Comparison of ENCODE assay signal across 12 mouse cellular contexts in genomic region chr5:24353327-24353726, GRCm38 (mm10). TPM values are rescaled to one million over a fixed set of nuclear protein-coding genes. Genes with fewer than 3 reads are reported as not detected.
A peak's percentile ranks its signal among the peaks of the same experiment; 100 is the strongest.
DNase-seq lines count a peak whose midpoint lies in the region; ATAC-seq and TF ChIP-seq lines count a peak whose summit lies in the region.
"Had no signal": no experiment of that assay in that cellular context is flagged by ENCODE, and none has a peak within 500 bp of the region (broad histone marks: within the 10 kb centered on the region; RNA-seq: fewer than 3 reads in every experiment).

No protein-coding gene starts in this region.

- peak overlapping the region; percentile 99 for H3K27ac ChIP-seq in heart, embryonic 12.5 days (ENCODE audit: poor library complexity, severe bottlenecking)
- H3K27ac ChIP-seq in midbrain, embryonic 11.5 days (ENCODE audit: low read depth, low read length), result peak overlapping the region; percentile 94
- H3K27ac ChIP-seq in midbrain, postnatal 0 days (ENCODE audit: low read depth, low read length), result no peak overlapping the region
- peak overlapping the region; percentile 63; the same call in 1 of the 2 replicates for H3K27ac ChIP-seq in limb, embryonic 13.5 days
- H3K27ac ChIP-seq: liver, embryonic 14.5 days had no signal

- WGBS in heart, embryonic 12.5 days, result 8% methylated on average over 4 of the region's 4 CpGs
- 31% methylated on average over 4 of the region's 4 CpGs for WGBS in midbrain, embryonic 11.5 days
- WGBS in midbrain, postnatal 0 days, result 41% methylated on average over 4 of the region's 4 CpGs
- 31% methylated on average over 4 of the region's 4 CpGs for WGBS in limb, embryonic 13.5 days

- no peaks in the 10 kb centered on the region for H3K9me3 ChIP-seq in heart, embryonic 12.5 days (replicated peaks)
- no peaks in the 10 kb centered on the region for H3K9me3 ChIP-seq in midbrain, embryonic 11.5 days (ENCODE audit: control insufficient read depth, low read length)
- H3K9me3 ChIP-seq in midbrain, postnatal 0 days (ENCODE audit: low read length), result no peaks in the 10 kb centered on the region
- H3K9me3 ChIP-seq in limb, embryonic 13.5 days, result no peaks in the 10 kb centered on the region

- no peak for DNase-seq in heart, postnatal 36 days
- DNase-seq in midbrain, embryonic 11.5 days (ENCODE audit: low spot score, missing footprints), result no peak
- no peak for DNase-seq in midbrain, postnatal 0 days (ENCODE audit: low spot score)
- peak; percentile 53 for DNase-seq in testis, postnatal 10 days (ENCODE audit: low spot score)
- no peak for DNase-seq in cerebellum, adult 11 months
- no peak for DNase-seq in layer of hippocampus, adult 18-20 months (ENCODE audit: low spot score in 2 of 2)
- DNase-seq: right cerebral cortex, postnatal 14 days had no signal

- H3K27me3 ChIP-seq in heart, embryonic 12.5 days (replicated peaks), result no peaks in the 10 kb centered on the region
- peaks cover 19% of the 10 kb centered on the region for H3K27me3 ChIP-seq in midbrain, embryonic 11.5 days (ENCODE audit: control insufficient read depth, insufficient read depth, low read length)
- H3K27me3 ChIP-seq in midbrain, postnatal 0 days (ENCODE audit: insufficient read depth, low read length), result no peaks in the 10 kb centered on the region
- H3K27me3 ChIP-seq in limb, embryonic 13.5 days, result peaks cover 53% of the 10 kb centered on the region

- intact Hi-C loops in heart, postnatal 36 days (cut with DNase I), result no loop called here

- peak overlapping the region; percentile 97 for H3K9ac ChIP-seq in heart, embryonic 12.5 days
- peak overlapping the region; percentile 54; the same call in 1 of the 2 replicates for H3K9ac ChIP-seq in midbrain, embryonic 11.5 days (ENCODE audit: low read length)
- no peak overlapping the region for H3K9ac ChIP-seq in midbrain, postnatal 0 days (replicated peaks; ENCODE audit: low read length, poor library complexity, severe bottlenecking)
- no peak overlapping the region for H3K9ac ChIP-seq in limb, embryonic 13.5 days
- H3K9ac ChIP-seq: liver, embryonic 14.5 days had no signal

- peak overlapping the region; percentile 82; the same call in 1 of the 2 replicates for H3K4me3 ChIP-seq in heart, embryonic 12.5 days
- H3K4me3 ChIP-seq in midbrain, embryonic 11.5 days (ENCODE audit: low read depth, low read length), result no peak overlapping the region
- no peak overlapping the region for H3K4me3 ChIP-seq in midbrain, postnatal 0 days (ENCODE audit: low read depth, low read length)
- no peak overlapping the region for H3K4me3 ChIP-seq in limb, embryonic 13.5 days

- TF ChIP-seq CTCF in midbrain, postnatal 0 days (IDR thresholded peaks at IDR 0.05), result no peak

- no peak for ATAC-seq in heart, embryonic 12.5 days (ENCODE audit: insufficient number of reproducible peaks, low FRiP score)
- no peak for ATAC-seq in midbrain, embryonic 11.5 days (ENCODE audit: low FRiP score)
- no peak for ATAC-seq in midbrain, postnatal 0 days (ENCODE audit: low FRiP score)
- ATAC-seq in limb, embryonic 13.5 days (ENCODE audit: low FRiP score, low read depth), result no peak

- no peaks in the 10 kb centered on the region for H3K36me3 ChIP-seq in heart, embryonic 12.5 days
- H3K36me3 ChIP-seq in midbrain, embryonic 11.5 days (ENCODE audit: control insufficient read depth, insufficient read depth, low read length), result no peaks in the 10 kb centered on the region
- no peaks in the 10 kb centered on the region for H3K36me3 ChIP-seq in midbrain, postnatal 0 days (ENCODE audit: insufficient read depth, low read length)
- H3K36me3 ChIP-seq in limb, embryonic 13.5 days, result no peaks in the 10 kb centered on the region

- H3K4me2 ChIP-seq in heart, embryonic 12.5 days, result peak overlapping the region; percentile 91
- H3K4me2 ChIP-seq in midbrain, embryonic 11.5 days, result no peak overlapping the region
- H3K4me2 ChIP-seq in midbrain, postnatal 0 days (ENCODE audit: low read depth, low read length, poor library complexity, severe bottlenecking), result no peak overlapping the region
- H3K4me2 ChIP-seq in limb, embryonic 13.5 days (replicated peaks), result peak overlapping the region; percentile 98

- peaks cover 55% of the 10 kb centered on the region for H3K4me1 ChIP-seq in heart, embryonic 12.5 days (replicated peaks)
- H3K4me1 ChIP-seq in midbrain, embryonic 11.5 days (ENCODE audit: control insufficient read depth, insufficient read depth, low read length), result peaks cover 29% of the 10 kb centered on the region
- peaks cover 21% of the 10 kb centered on the region for H3K4me1 ChIP-seq in midbrain, postnatal 0 days (ENCODE audit: insufficient read depth, low read length)
- peaks cover 37% of the 10 kb centered on the region for H3K4me1 ChIP-seq in limb, embryonic 13.5 days

RNA-seq across cellular contexts. Expression of gene Kcnh2, which starts 1.9 kb away (rescaled TPM):
- 38.2 and 40.5 TPM in 2 replicates for polyA plus RNA-seq in heart, embryonic 12.5 days (2016; fragmentation: Nextera tagmentation; extraction: Ambion mirVana)
- total RNA-seq in heart, postnatal 36 days (2021), result 10 to 100 TPM; 56.3 to 72.6 TPM
- 12.5 and 16.2 TPM in 2 replicates for polyA plus RNA-seq in midbrain, embryonic 11.5 days (2014; fragmentation: Nextera tagmentation; extraction: Ambion mirVana)
- 46.9 and 60.2 TPM in 2 replicates for total RNA-seq in midbrain, postnatal 0 days (2014; rRNA removed)
- 10.1 and 11.1 TPM in 2 replicates for polyA plus RNA-seq in midbrain, postnatal 0 days (2015; fragmentation: Nextera tagmentation; extraction: Ambion mirVana)
- polyA plus RNA-seq in limb, embryonic 13.5 days (2015; fragmentation: Nextera tagmentation; extraction: Ambion mirVana), result 2.7 and 3.1 TPM in 2 replicates
- total RNA-seq in layer of hippocampus, adult 18-20 months (2021), result 10 to 100 TPM; 23.0 to 26.8 TPM
- total RNA-seq: monocyte, adult 5-6 weeks had no signal

RNA-seq across cellular contexts. Expression of gene Nos3, which starts 11.3 kb away (rescaled TPM):
- 45.9 and 46.9 TPM in 2 replicates for polyA plus RNA-seq in heart, embryonic 12.5 days (2016; fragmentation: Nextera tagmentation; extraction: Ambion mirVana)
- total RNA-seq in heart, postnatal 36 days (2021), result 10 to 100 TPM; 23.7 to 26.2 TPM
- polyA plus RNA-seq in midbrain, embryonic 11.5 days (2014; fragmentation: Nextera tagmentation; extraction: Ambion mirVana), result 4.9 and 5.5 TPM in 2 replicates
- 11.0 and 14.2 TPM in 2 replicates for total RNA-seq in midbrain, postnatal 0 days (2014; rRNA removed)
- polyA plus RNA-seq in midbrain, postnatal 0 days (2015; fragmentation: Nextera tagmentation; extraction: Ambion mirVana), result 7.0 and 7.5 TPM in 2 replicates
- 6.0 and 6.6 TPM in 2 replicates for polyA plus RNA-seq in limb, embryonic 13.5 days (2015; fragmentation: Nextera tagmentation; extraction: Ambion mirVana)
- total RNA-seq in layer of hippocampus, adult 18-20 months (2021), result 1 to 10 TPM; 6.8 to 7.0 TPM
- total RNA-seq: monocyte, adult 5-6 weeks had no signal

RNA-seq across cellular contexts. Expression of gene Atg9b, which starts 38.6 kb away (rescaled TPM):
- 1.4 and 2.6 TPM in 2 replicates for polyA plus RNA-seq in heart, embryonic 12.5 days (2016; fragmentation: Nextera tagmentation; extraction: Ambion mirVana)
- total RNA-seq in heart, postnatal 36 days (2021), result under 1 TPM; 0.27 to 0.75 TPM
- 0.40 and 0.66 TPM in 2 replicates for polyA plus RNA-seq in midbrain, embryonic 11.5 days (2014; fragmentation: Nextera tagmentation; extraction: Ambion mirVana)
- total RNA-seq in midbrain, postnatal 0 days (2014; rRNA removed), result 6.7 and 7.4 TPM in 2 replicates
- polyA plus RNA-seq in midbrain, postnatal 0 days (2015; fragmentation: Nextera tagmentation; extraction: Ambion mirVana), result 5.3 and 7.2 TPM in 2 replicates
- 0.37 and 0.78 TPM in 2 replicates for polyA plus RNA-seq in limb, embryonic 13.5 days (2015; fragmentation: Nextera tagmentation; extraction: Ambion mirVana)
- 1 to 10 TPM; 3.0 to 3.7 TPM for total RNA-seq in layer of hippocampus, adult 18-20 months (2021)
- total RNA-seq: monocyte, adult 5-6 weeks had no signal

RNA-seq across cellular contexts. Expression of gene Abcb8, which starts 40.1 kb away (rescaled TPM):
- polyA plus RNA-seq in heart, embryonic 12.5 days (2016; fragmentation: Nextera tagmentation; extraction: Ambion mirVana), result 52.7 and 57.4 TPM in 2 replicates
- 10 to 100 TPM; 83.7 to 84.9 TPM for total RNA-seq in heart, postnatal 36 days (2021)
- polyA plus RNA-seq in midbrain, embryonic 11.5 days (2014; fragmentation: Nextera tagmentation; extraction: Ambion mirVana), result 32.5 and 34.1 TPM in 2 replicates
- 65.8 and 71.7 TPM in 2 replicates for total RNA-seq in midbrain, postnatal 0 days (2014; rRNA removed)
- polyA plus RNA-seq in midbrain, postnatal 0 days (2015; fragmentation: Nextera tagmentation; extraction: Ambion mirVana), result 42.4 and 51.6 TPM in 2 replicates
- 42.1 and 44.6 TPM in 2 replicates for polyA plus RNA-seq in limb, embryonic 13.5 days (2015; fragmentation: Nextera tagmentation; extraction: Ambion mirVana)
- total RNA-seq in layer of hippocampus, adult 18-20 months (2021), result 10 to 100 TPM; 57.0 to 60.1 TPM

RNA-seq across cellular contexts. Expression of gene Asic3, which starts 59.9 kb away (rescaled TPM):
- polyA plus RNA-seq in heart, embryonic 12.5 days (2016; fragmentation: Nextera tagmentation; extraction: Ambion mirVana), result 0.09 and 0.19 TPM in 2 replicates
- total RNA-seq in heart, postnatal 36 days (2021), result not detected
- polyA plus RNA-seq in midbrain, embryonic 11.5 days (2014; fragmentation: Nextera tagmentation; extraction: Ambion mirVana), result 0.30 TPM in 1 of 2 replicates, not detected in the other
- total RNA-seq in midbrain, postnatal 0 days (2014; rRNA removed), result 0.05 TPM in 1 of 2 replicates, not detected in the other
- 0.29 and 0.59 TPM in 2 replicates for polyA plus RNA-seq in midbrain, postnatal 0 days (2015; fragmentation: Nextera tagmentation; extraction: Ambion mirVana)
- 1.7 and 2.0 TPM in 2 replicates for polyA plus RNA-seq in limb, embryonic 13.5 days (2015; fragmentation: Nextera tagmentation; extraction: Ambion mirVana)
- total RNA-seq in layer of hippocampus, adult 18-20 months (2021), result under 1 TPM; 0.27 to 0.53 TPM
- total RNA-seq: common myeloid progenitor, adult 5-6 weeks; monocyte, adult 5-6 weeks had no signal
- polyA plus RNA-seq: liver, embryonic 14.5 days had no signal

Comparison
In these comparisons a context has a peak if more than half of its experiments do, and no peak if none do; other contexts are left out.
1. H3K9ac ChIP-seq: peak in heart, embryonic 12.5 days (single experiment) and midbrain, embryonic 11.5 days (single experiment); none in midbrain, postnatal 0 days (single experiment) and limb, embryonic 13.5 days (single experiment).
2. H3K4me2 ChIP-seq: peak in heart, embryonic 12.5 days (single experiment) and limb, embryonic 13.5 days (single experiment); none in midbrain, embryonic 11.5 days (single experiment) and midbrain, postnatal 0 days (single experiment).